Mouse (Mus musculus): ENCODE measurements at regions not wholly inside any gene's neighbourhood (a gene's known extent, or its start where the extent isn't known, plus 50 kb on each side); places are given as distances from the start of the nearest gene placed in this dataset.

DNA sequence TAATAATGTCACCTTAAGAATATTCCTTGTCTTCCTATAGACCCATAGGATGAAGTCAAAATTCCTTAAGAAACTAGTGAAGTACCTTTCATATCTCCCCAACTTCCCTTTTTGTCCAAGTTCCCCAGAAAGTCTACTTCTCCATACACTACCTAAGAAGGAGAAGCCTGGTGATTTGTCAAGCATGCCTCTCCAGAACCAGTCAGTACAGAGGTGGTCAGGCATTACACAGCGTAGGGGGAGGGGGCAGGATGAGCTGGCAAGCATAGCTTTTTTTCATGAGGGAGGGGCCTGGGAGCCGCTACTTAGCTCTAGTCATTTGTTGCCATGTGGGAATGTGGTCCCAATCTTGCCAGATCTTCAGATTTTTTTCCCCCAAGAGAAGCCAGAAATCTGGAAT is 54.0 kb upstream of the Satb2 start:
- no peak for DNase-seq (ENCODE audit: low spot score in 2 of 2)

GRCm38 (mm10) chr1:57033244-57033643 is 54.8 kb upstream of the Satb2 start:
- peak in 1 of 2 experiments; percentile 13 for DNase-seq (ENCODE audit: low spot score in 2 of 2)

- DNase-seq (ENCODE audit: low spot score in 2 of 2) = no peak
These were observed 56.0 kb upstream of the Satb2 start for GRCm38 (mm10) chr1:57034411-57034810.

- no peak for DNase-seq (ENCODE audit: low spot score in 2 of 2)
These were observed 57.9 kb upstream of the Satb2 start for GRCm38 (mm10) chr1:57036382-57036781.

DNA sequence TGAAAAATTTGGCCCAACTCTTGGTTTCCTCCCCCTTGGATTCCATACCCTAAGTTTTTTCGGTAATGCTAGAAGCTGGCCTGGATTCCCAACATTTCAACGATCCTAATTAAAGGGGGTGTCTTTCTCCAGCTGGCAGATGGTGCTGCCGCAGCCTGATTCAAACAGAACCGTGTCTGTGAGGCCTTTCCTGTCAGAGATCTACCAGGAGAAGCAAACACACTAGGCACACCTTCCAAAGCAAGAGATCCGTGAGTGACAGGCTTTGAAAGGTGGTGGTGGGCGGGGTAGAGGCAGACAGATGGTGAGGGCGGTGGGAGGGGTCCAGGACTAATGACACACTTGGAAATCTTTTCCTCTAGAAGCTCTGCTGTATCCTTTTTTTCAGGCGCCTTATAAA is 61.8 kb upstream of the Satb2 start:
- peak in 1 of 2 experiments; percentile 3 for DNase-seq (ENCODE audit: low spot score in 2 of 2)

GRCm38 (mm10) chr1:57041578-57041977 is 63.1 kb upstream of the Satb2 start:
- DNase-seq (ENCODE audit: low spot score in 2 of 2) = no peak

- DNase-seq (ENCODE audit: low spot score in 2 of 2) = no peak
These were observed 75.4 kb upstream of the Satb2 start for GRCm38 (mm10) chr1:57053836-57054235.

DNA sequence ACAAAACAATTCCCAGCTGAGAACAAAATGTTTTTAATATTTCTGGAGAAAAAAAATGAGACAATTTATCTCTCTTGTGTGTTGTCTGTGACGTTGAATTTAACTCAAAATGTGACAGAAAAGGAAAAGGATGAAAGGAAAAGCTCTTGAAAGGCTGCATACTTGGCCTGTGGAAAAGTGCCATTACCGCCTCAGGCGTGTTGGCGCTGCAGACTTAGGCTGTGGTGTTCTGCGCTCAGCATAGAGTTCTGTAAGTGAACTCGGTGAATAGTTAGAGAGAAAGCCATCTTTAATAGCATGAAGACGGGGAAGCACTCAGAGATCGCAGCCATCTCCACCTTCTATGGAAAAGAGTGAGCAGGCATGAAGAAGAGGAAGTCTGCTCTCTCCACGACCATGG is 77.5 kb upstream of the Satb2 start:
- no peak for DNase-seq (ENCODE audit: low spot score in 2 of 2)

GRCm38 (mm10) chr1:57059216-57059615 is 80.8 kb upstream of the Satb2 start:
- DNase-seq (ENCODE audit: low spot score in 2 of 2) = no peak

DNA sequence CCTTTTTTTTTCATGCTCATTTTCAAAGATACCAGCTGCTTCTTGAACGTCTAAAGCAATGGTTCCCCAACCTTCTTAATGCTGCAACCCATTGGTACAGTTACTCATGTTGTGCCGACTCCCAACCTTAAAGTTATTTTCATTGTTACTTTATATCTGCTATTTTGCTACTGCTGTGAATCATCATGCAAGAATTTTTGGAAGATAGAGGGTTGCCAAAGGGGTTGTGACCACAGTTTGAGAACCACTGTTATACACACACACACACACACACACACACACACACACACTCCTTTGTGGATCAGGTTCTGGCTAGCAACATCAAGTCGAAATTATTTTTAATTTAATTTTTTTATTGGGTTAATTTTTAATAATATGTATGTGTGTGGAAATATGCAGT is 96.8 kb upstream of the Satb2 start:
- no peak for DNase-seq (ENCODE audit: low spot score in 2 of 2)

- DNase-seq (ENCODE audit: low spot score in 2 of 2) = no peak
These were observed 98.2 kb upstream of the Satb2 start for GRCm38 (mm10) chr1:57076696-57077095.

DNA sequence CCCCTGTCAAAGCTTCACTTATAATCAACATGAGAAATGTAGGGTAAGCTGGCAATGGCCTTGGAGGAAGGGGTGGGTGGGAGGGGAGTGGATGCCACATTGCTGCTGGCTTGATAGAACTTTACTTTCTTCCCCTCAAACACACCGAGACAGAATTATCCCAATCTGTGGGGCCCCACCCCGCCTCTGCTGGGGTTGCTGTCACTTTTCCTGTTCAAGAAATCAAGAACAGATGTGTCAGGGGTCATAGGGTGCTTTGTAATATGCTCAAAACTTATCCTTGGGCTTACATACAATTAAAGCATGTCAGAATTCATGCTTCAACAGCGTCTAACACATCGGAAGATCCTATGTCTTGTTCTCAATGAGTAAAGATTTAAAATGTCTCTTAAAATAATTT is 101.9 kb upstream of the Satb2 start:
- no peak for DNase-seq (ENCODE audit: low spot score in 2 of 2)

GRCm38 (mm10) chr1:57083134-57083533 is 104.7 kb upstream of the Satb2 start:
- no peak for DNase-seq (ENCODE audit: low spot score in 2 of 2)

GRCm38 (mm10) chr1:57083540-57084083 is 105.2 kb upstream of the Satb2 start:
- DNase-seq (ENCODE audit: low spot score in 2 of 2) = no peak

DNA sequence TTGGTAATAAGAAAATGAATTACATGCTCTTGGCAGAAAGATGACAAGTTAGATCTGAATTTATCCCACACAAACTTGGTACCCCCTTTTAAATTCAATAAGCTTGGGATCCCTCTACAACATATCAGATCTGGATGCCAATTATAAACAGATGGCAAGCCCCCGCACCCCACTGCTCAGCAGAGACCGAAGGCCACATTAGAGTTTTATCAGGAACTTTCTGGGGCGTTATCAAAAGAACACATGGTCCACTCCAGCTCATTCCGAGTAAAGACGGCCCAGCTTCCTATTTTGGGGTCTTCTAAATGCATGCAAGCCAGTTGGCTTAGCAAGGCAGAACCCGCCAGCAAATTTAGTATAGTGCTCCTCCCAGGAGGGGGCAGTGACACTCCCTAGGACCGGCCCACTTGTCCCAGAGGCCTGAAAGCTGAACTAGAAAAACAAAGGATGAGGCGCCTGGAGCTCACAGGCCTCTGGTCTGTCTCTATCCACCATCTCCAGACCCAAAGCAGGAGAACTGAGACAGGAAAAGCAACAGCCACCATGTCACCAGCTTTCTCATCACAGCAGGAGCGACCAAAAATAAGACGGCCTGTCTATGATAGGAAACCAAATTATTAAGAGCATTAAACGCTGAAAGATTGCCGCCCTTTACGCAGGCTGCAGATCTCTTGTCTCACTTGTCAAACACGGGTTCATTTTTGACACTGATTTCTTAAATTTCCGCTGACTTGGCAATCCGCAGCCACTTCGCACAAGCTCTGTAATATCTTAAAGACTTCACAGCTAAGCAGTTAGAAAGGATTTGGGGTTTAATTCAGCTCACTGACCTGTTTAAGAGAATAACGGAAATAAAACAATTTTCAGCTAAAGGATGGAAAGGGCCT is 117.2 kb upstream of the Satb2 start:
- DNase-seq (ENCODE audit: low spot score in 2 of 2) = no peak

DNA sequence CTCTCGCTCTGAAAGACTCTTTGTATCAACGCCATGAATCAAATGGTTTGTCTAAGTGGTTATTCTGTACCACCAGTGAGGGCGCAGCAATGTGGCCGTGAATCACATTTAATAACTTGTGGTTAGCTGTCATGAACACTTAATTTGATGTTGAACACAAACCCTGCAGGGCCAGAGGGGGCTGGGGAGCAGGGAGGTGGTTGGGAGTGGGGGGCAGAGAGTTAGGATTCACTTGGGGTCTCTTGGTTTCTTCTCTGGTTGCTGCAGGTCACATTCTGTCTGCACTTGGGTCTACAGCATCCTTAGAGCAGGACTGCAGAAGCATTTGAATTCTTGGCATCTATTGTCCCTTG is 117.8 kb upstream of the Satb2 start:
- no peak for DNase-seq (ENCODE audit: low spot score in 2 of 2)

GRCm38 (mm10) chr1:57096740-57097139 is 118.3 kb upstream of the Satb2 start:
- DNase-seq (ENCODE audit: low spot score in 2 of 2) = no peak

DNA sequence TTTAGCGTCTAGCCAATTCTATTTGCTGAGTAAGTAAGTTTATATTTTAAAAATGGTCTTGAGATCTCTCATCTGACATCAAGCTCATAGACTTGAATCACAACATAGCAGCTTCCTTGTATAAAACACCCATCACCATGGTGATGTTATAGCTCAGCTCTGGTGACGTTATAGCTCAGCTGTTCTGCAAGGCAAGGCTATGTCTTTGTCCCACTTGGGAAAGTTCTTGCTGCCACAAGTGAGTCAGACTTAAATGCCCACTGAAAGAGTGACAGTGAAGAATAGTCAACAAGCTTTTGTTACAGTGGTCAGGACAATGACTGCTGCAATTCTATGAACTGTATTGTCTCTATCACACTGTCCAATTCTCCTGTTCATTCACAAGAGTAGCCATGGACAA is 122.2 kb upstream of the Satb2 start:
- DNase-seq (ENCODE audit: low spot score in 2 of 2) = no peak

GRCm38 (mm10) chr1:57107308-57107707 is 128.9 kb upstream of the Satb2 start:
- DNase-seq (ENCODE audit: low spot score in 2 of 2) = no peak

- no peak for DNase-seq (ENCODE audit: low spot score in 2 of 2)
These were observed 142.2 kb upstream of the Satb2 start for GRCm38 (mm10) chr1:57120678-57121077.

DNA sequence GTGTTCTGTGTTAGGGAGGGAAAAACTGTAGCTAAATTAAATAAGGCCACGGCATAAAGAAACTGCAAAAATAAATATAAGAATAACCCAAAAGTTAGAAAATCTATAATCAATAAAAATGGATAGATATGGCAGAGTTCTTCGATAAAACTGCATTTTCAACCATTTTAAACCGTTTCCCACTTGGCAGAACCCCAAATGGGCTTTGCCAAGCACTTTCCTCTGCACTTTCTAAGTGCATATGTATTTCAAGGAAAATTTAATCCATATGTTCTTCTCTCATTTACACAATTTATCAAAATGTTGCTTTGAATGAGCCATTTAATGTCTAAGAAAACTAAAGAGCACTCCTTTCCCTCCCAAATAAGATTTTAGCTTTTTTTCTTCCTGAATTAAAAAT is 165.7 kb upstream of the Satb2 start:
- no peak for DNase-seq (ENCODE audit: low spot score in 2 of 2)

DNA sequence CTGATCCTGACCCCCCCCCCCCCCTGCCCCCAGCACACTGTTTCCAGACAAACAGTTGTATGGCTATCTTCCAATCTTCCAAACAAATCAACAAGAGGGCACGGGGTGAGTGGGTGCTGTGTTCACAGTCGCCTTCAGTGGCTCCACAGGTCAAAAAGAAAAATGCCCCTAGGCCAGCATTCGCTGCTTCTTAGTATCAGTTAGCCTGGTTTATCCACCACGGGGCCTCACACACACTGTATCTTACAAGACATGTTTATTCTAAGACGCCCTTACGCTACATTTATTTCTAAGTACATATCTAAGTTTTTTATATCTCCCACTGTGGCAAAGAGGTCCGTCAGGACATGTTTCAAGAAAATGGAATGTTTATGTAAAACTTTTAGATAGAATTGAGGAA is 177.4 kb upstream of the Satb2 start:
- DNase-seq (ENCODE audit: low spot score in 2 of 2) = no peak

GRCm38 (mm10) chr1:57164443-57164842 is 186.0 kb upstream of the Satb2 start:
- no peak for DNase-seq (ENCODE audit: low spot score in 2 of 2)

Data from frontal cortex, postnatal 36 days (tissue).